Mouse (Mus musculus) adrenal gland, postnatal 10 days (tissue): ENCODE data around the gene H2-Oa. TPM values are rescaled to one million over a fixed set of nuclear protein-coding genes. Genes with fewer than 3 reads are reported as not detected.

Experiments used
- DNase-seq: peaks from one replicate; pipeline ENCODE4 v3.0.0; 2021; ENCODE audit warnings: mixed read lengths
- long read RNA-seq, 2 experiments: library from polyadenylated mRNA; stranded (forward); transcript quantifications; one replicate each; pipeline ENCODE4 v2.0.0; 2021
- total RNA-seq, 2 experiments: library from RNA; stranded (reverse); gene quantifications; 2 replicates each; pipeline ENCODE4 v1.2.3; 2021

The H2-Oa gene
- total RNA-seq, result 1 to 10 TPM; 1.4 to 1.5 TPM
- long read RNA-seq, experiment 1, partial matches to known transcripts, result 0 of 2 reads
- long read RNA-seq, experiment 1, other reads (novel, unspliced or antisense), result 1 of 2 reads
- long read RNA-seq, experiment 2, partial matches to known transcripts, result 0 of 1 reads
- long read RNA-seq, experiment 2, other reads (novel, unspliced or antisense), result 0 of 1 reads

DNA sequence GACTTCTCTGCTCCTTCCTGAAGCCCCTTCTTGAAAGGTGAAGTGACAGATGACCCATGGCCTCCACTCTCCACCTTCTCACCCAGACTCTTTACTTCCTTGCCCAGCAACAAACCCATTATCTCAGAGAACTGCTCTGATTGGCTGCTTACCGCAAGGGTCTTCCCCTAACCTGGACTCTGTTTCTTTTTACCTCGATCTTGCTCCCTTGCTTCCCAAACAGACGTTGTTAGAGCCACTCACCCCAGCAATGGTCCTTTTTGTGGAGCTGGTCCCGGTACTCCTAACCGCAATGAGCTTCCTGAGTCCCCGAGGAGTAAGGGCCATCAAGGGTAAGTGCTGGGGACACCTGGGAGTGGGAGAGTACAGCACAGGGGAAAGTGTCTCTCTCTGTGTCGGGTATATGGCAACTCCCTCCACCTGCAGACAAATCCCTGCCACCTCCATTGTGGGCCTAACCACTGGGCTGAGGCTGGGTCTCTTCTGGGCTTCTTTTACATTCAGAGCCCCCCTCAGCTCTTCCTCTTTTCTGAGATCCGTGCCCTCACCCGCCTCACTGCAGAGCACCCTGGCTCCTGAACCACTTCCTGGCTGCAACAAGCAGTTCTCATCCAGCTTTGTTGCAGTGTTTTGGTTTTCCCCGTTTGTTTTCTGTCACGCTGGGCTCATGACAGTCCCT is at the start of gene H2-Oa:
H2-Oa (plus strand) TSS at position 144 of the 679 bp plus-strand sequence.
- DNase-seq, result no peak

DNA sequence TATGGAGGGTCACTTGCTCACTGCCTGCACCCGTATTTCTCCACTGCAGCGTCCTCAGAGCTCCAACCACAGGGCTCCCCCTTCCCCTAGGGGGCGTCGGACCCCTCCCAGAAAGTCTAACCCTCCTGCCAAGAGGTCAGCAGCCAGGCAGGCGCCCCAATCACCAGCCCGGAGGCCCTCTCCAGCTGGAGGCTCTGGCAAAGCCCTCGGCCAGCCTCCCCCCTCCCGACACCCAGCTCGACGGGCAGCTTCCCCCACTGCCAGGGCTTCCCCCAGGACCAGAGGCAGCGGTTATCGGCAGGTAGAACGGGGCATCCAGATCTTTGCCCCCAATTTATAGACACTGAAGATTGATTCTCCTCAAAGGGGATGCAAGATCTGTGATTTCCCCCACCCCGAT is 46.2 kb upstream of the H2-Oa start:
- no peak for DNase-seq

DNA sequence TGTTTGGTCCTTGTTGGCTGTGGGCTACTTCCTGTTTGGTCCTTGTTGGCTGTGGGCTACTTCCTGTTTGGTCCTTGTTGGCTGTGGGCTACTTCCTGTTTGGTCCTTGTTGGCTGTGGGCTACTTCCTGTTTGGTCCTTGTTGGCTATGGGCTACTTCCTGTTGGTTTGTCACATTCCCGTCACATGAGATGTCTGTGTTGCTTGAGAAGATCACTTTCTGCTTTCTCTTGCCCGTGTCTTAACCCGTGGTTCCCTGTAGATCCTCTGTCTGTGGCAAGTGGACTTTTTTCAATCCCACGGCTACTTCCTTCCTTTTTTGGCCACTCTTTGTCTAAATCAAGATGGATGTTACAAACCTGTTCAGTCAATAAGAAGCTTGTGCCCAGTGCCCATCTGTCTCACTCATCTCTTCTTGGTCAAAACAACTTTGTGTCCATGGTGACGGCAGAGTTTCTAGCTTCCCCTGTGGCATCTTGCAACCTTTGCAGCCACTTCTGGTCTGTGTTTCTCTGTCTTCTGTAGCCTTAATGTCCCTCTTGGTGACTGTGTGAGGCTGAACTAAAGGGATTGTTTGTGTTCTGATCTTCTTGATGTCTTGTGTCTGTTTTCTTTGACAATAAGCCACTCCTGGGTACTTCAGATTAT is 44.6 kb upstream of the H2-Oa start:
- DNase-seq, result no peak

DNA sequence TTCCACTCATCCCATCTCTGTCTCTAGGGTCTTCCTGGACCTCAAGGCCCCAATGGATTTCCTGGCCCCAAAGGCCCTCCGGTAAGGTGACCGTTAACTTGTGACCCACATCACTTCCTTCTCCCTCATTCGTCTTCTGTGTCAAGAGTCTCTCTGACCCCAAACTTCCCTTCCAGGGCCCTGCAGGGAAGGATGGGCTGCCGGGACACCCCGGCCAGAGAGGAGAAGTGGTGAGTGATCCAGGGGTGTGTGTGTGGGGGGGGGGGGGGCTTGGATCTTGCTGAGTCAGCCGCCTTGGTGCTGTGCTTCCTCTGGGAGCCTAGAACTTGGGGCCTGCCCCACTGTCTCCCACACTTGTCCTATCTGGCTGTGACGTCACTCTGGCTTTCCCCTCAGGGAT is 34.9 kb upstream of the H2-Oa start:
- no peak for DNase-seq

DNA sequence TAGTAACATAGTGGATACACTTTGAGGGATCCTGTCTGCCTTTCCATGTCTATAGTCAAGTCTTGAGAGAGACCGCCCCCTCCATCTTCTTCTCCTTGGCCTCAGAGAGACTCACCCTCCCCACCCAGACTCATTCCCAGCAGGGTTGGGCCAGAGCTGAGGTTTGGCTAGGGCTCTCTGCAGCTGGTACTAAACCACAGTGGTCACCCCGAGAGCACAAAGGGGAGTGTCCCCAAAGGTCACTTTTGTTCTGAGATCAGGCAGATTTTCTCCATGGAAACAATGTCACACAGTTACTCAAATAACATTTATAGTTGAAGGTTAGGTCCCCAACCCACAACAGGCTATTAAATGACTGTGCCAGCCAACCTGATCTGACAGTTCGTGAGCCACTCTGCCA is 23.3 kb upstream of the H2-Oa start:
- no peak for DNase-seq

DNA sequence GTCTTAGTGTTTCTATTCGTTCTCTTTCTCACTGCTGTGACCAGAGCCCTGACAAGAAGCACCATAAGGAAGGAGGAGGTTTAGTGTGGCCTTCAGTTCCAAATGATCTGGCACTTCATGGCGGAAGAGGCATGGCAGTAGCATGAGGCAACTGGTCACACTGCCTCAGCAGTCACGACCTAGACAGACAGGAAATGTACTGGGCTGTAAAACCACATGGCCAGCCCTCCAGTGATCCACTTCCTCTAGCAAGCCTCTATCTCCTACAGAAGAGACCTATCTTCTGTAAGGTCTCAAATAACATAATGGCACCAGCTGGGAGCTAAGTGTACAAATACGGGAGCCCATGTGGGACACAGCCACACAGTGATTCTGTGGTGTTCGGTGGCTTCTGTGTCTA is 20.0 kb upstream of the H2-Oa start:
- DNase-seq, result no peak

DNA sequence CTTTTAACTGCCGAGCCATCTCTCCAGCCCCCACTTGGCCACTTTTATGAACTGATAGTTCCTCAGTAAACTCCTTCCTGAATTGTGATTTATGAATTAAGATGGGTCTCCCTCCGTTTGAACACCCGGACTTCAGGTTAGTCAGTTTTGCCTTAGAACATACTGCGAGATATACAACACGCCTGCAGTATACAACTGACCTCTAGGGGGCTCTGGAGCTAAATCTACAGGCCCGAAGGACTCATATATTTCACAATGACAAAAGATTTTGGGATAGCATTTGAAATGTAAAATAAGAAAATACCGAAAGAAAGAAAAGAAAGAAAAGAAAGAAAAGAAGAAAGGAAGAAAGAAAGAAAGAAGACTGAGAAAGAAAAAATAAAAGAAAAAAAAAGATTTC is 16.9 kb upstream of the H2-Oa start:
- peak; percentile 80 for DNase-seq

DNA sequence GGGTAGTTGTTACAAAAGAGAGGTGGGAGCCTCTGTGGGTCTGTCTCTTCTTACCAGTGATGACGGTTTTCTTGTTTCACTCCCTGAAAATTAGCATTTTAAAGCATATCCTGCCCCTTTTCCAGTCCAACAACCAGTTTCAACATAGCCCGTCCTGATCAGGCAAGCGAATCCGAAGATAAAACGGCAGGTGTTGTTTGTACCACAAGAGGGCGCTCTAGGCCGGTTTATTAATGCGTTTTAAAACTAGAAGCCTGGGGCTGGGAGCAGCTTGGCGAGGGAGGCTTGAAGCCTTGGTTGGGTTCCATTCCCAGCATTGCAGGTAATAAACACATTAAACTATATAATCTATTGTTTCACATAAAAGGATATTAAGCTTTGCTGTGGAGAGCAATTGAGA is 14.6 kb upstream of the H2-Oa start:
- peak; percentile 82 for DNase-seq

DNA sequence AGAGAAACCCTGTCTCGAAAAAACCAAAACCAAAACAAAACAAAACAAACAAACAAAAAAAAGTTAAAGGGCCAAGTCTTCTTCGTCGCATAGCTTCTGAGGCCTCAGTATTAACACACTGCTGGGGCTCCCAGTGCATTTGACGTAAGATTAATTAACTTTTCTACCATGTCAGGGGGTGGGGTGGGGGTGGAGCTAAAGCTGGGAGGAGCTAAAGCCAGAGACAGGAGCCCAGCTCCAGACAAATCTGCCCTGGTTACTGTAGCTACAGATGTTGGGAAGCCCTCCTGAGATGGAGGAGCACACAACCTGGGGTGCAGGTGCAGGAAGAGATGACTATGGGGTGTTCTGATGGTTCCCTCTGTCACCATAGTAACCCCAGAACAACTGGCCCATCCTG is 14.0 kb upstream of the H2-Oa start:
- DNase-seq, result no peak

DNA sequence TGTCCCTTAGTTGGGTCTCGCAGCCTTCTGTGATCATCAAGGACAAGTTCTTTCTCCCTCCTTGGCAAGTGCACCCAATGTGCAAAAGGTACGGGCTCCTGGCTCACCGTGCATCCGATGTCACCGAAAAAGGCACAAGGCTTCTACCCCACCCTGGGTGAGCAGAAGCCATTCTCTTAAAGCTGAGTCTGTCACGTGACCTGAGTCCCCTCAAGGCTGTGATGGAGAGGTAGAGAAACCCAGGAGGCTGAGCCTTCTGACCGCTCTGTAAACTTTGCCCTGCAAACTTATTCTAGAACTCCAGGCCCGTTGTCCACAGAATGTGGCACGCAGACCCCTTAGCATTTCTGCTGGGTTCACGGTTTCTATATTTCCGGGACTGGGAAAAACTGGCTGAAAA is 13.1 kb upstream of the H2-Oa start:
- DNase-seq, result no peak

DNA sequence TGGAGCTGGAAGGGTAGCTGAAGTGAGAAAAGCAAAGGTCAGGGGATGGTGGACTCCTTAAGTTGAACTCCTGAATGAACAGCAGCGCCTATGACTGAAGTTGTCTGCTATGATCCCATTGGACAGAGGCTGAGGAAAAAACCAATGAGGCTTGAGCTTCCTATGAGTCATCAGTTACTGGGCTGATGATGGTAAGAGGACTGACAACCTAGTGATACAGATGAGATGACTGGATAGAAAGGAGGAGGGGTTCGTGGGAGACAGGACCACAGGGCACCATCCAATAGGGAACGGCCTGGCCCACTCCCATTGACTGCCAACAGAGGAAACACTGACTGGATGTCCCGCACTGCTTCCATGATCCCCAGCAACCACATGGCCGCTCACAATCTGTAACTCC is 12.5 kb upstream of the H2-Oa start:
- DNase-seq, result peak; percentile 51

DNA sequence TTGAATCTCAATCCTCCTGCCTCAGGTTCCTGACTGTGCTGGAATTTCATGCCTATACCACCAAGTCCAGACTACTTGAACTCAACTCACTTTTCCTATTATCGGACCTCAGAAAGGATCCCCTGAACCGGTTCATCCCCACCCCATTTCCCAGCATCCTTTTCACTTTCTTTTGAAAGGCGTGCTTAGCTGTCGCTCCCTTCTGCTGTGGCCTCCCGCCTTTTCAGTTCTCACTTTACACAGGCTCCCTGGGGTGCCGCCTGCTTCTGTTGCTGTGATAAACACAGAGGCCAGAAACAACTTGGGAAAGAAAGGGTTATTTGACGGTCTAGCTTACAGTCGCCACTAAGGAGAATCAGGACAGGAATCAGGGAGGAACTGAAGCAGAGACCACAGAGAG is 9.0 kb upstream of the H2-Oa start:
- no peak for DNase-seq

DNA sequence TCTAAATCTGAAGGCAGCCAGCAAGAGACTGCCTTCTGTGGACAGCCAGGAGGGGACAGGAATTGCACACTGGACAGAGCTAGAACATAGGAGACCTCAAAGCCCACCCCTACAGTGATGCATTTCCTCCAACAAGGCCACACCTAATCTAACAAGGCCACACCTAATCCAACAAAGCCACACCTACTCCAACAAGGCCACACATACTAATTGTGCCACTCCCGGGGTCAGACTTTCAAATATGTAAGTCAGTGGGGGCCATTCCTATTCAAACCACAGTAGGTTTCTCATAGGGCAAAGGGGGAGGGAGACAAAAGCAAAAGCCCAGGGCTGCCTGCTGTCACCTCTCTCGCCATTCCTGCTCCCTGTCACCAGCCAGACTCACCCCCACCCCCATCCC is 4.8 kb upstream of the H2-Oa start:
- no peak for DNase-seq

DNA sequence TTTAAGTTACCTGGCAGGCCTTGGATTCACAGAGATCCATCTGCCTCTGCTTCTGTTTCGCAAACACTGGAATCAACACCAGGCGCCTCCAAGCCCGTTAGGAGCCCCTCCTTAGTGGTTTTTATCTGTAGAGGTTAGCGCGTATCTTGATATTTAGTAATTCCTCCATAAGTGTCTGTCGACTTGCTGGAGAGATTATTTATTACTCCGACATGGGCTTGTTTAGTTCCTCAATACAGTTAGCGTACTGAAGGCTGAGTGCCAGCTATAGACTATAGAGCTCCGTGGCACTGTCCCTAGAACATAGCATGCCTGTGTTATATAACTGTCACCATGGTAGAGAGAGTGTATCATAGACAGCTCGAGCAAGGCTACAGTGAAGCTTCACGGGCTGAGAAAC is 4.0 kb upstream of the H2-Oa start:
- no peak for DNase-seq

DNA sequence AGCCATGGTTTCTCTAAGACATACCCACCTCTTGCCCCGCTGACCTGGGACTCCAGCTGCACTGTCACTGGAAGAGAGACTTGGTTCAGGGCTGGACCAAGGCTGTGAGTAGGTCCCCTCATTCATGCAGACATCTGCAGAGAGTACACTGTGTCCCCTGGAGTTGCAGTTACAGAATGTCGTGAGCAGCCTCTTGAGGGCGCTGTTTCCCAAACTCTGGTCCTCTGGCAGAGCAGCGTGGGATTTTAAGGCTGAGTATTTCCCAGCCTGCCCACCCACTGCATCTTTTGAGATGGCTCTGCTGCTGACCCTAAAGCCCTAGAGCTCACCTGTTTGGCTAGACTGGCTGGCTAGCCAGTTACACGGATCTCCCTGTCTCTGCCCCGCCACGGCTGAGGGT is 1.2 kb upstream of the H2-Oa start:
- DNase-seq, result peak; percentile 54

DNA sequence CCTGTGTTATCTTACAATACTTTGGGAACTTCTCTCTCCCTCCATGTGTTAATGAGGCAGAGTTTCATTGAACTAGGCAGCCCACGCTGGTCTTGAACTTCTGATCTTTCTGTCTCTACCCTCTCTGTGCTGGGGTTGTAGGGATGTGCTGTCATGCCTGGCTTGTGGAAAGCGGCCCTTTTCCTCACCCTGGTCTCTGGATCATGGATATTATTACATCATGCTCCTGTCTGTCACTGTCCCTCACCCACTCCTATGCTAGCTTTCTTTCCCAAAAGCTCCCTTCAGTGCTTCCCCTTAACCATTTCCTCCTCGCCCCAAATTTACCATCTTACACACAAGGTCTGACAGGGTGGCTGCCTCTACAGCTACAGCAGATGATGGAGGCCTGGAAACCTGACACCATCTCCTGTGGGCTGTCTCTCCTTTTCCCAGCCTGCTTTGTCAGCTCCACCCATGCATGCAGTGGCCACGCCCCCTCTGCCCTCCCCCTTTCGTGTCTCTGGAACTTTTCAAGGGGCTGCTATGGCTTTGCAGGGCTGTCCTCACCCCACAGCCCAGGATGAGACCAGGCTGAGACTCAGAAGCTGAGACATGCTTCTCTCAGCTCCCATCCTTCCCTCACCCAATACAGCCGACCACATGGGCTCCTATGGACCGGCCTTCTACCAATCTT is 1.2 kb downstream of the H2-Oa start:
- DNase-seq, result no peak

DNA sequence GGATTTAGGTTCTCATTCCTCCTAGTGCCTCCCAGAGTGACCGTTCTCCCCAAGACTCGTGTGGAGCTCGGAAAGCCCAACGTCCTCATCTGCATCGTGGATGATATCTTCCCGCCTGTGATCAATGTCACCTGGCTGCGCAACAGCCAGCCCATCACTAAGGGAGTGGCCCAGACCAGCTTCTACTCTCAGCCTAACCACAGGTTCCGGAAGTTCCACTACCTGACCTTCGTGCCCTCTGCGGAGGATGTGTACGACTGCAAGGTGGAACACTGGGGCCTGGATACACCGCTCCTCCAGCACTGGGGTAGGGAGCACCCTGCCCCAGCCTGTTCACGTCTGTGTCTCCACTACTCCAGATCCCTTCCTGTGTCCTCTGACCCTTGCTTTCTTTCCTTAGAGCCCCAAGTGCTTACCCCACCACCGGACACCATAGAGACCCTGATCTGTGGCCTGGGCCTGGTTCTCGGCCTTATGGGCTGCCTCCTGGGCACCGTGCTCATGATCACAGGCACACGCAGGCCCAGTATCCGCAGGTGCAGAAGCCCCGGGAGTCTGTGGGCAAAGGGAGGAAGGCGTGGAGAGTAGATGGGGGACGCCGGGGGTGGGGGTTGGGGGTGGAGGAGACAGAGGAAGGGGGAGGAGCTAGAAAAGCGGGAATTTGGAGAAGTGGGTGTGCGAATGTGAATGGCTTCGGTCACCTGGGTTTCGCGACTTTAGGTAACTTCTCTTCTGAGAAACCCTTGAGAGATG is 2.3 kb downstream of the H2-Oa start:
- no peak for DNase-seq

DNA sequence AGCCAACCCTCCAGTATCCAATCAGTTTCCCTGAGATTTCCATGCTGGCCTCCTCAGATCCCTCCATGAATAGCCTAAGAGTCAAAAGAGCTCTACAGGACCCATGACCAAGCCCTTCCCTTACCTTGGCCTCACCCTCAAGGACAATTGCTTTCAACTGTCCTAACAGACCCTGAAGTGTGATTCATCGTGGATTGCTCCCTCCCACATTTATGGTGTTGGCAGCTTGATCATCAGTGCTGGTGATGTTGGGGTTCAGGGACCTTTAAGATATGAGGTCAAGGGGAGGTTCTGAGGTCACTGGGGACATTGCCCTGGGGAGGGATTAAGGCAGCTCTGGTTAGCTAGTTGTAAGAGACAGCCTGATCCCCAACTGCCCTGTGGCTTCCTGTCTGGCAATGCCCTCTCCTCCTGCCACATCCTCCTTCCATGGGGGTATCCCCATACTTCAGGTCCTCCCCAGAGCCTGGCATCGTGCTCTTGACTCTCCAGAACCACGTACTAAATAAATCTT is 4.4 kb downstream of the H2-Oa start:
- DNase-seq, result no peak

DNA sequence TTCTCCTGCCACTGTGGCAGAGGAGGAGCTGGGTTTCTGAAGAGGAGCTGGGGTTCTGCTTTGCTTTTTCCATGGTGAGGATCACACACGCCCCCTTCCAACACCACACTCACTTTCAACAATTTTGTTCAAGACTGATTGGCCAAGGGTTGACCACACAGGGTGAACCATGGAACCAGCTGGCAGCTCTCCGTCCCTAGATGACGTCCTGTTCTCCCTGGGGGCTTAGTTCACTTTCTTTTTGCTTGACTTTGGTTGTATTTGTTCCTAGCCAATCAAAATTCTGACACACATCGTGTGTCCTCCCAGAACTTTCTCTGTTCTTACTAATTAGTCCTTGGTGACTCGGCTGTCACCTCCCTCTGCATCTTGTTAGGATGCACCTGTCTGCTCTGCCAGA is 5.1 kb downstream of the H2-Oa start:
- peak; percentile 56 for DNase-seq

DNA sequence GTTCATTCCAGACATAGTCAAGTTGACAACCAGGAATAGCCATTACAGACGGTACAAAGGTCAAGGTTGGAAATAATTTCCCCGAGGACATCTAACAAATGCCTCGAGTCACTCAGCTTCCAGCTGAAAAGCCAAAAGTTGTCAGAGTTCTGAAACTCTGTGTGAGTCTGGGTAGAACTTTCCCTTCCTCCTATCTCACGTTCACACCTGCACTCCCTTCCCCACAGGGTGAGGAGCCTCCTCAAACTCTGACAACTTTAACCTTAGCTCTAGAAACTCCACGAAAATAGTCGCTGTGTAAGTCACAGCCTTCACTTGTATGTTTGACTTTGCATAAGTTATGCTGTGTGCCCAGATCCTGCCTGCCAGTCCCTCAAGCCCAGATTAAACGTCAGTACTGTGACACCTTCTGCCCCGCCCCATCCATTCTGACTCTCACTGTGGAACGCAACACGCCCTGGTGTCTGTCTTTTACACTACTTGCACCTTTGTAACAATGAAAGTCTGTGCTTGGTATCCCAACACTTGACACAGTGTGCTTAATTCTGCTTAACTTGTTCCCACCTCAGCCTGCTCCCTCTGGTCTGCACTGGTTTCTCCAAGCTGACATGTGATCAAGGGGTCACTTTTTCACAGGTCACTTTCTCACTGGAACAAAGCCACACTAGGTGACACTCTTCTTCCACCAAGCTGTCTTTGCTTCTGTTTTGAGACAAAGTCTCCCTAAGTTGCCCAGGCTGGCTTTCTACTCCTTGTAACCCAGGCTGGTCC is 6.8 kb downstream of the H2-Oa start:
- DNase-seq, result no peak

DNA sequence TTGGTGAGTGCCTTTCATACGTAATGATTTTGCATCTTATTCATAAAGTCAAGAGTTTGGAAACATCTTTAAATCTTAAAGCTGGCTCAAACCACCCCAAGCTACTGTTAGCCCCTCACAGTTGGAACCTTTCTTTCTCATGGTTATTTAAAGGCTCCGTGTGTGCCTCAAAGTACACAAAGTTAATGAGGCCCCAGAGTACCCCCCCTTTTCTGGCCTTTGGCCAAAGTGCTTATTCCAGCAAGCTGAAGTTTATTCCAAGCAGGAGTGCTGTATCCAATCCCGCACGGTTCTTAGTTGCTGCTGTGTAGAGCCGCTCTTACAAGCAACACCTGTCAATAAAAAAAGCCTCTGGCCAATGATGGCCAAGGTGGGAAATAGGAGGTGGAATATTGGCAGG is 7.4 kb downstream of the H2-Oa start:
- no peak for DNase-seq

DNA sequence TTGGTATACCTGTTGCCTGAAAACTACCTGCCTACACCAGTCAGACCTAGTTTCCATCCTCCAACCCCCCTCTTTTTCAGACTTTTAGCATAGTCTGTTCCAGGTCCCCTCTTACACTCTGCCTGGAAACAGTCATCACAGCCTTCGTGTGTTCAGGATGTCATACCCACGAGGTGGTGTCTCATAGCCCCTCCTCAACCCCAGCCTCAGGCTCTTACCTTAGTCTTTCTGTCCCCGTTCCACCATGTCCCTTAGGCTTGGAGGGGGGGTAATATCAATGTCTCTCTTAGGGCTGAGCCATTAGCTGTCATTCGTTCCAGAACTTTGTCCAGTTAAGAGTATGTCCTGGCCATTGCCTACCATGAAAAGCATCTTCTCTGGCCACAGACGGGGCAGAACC is 9.0 kb downstream of the H2-Oa start:
- DNase-seq, result no peak
